Mouse (Mus musculus) T-helper 1 cell (primary cell): ENCODE measurements around the gene Tm9sf2.

Experiments
- in situ Hi-C: fragments of 300-600 bp; cut with MboI, MseI; formaldehyde crosslinking; loops from one replicate; pipeline ENCODE4 v1.15.1; 2025; ENCODE audit warnings: high pct_unique_total_duplicates

Gene Tm9sf2

GRCm38 (mm10) chr14:122171031-122171430 is 64.2 kb downstream of the Tm9sf2 start:
- in situ Hi-C loops = loop anchor here (25.0 kb wide), 2 partner anchors 1234 to 1609 kb away; no protein-coding TSS in a partner anchor

DNA sequence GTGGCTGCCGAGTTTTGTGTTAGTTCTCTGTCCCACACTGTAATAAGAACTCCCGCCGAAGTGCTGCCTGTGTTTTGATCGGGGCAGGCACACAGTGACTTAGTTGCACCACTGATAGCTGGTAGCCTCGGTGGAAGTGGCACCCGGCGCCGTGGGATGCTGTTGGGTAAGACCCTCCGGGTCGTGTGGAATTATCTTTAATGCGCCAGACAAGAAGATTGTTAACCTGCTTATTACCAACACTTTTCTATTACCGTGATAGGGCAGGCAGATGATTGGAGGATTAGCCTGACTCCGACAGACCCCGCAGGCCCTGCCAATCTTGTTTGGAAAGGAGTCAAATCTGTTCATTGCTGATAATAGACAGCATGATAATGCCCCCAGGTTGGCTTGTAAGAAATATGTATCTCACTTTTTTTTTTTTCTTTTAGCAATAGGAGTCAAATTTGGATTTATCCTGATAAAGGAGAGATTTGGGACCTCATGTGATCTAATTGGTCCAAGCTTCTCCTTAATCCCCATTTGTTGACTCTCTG is 69.5 kb downstream of the Tm9sf2 start:
- in situ Hi-C loops = no loop called here

DNA sequence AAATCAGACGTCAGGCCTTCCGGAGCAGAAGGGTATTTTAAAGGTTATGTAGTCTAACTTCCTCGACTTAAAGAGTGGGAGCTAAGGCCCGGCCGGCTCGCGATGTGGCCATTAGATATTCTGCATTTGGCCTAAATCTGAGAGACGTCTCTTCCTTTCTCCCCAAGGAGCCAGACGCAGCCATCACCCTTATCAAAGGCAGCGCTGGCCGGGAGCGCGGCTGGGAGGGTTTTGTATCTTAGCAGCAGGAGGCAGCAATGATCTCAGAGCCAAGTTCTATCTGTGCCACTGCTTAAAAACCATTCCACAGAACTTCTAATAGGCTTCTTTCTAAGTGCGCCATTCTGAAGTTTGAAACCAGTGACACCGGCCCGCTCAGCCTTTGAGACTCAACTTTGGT is 72.4 kb downstream of the Tm9sf2 start:
- in situ Hi-C loops = no loop called here

- in situ Hi-C loops = no loop called here
Observed at GRCm38 (mm10) chr14:122181078-122181814, 74.4 kb downstream of the Tm9sf2 start, which contains the start of gene Clybl. Gene Clybl (plus strand): TSS chr14:122181704.

DNA sequence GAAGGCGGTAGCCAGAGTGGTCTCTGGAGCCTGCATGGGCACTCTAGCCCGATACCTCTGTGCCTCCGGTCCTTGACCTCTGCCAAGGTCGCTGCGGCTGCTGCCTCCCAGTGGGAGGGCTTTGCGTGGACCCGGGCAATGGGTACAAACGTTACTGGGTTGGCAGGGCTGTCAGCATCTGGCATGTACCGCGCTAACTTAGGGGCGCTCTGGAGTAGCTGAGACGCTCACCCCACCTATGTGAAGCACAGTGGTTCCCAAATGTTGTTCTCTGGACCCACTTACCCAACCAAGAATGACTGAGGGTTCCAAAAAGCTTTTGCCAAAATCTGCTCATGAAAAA is 74.9 kb downstream of the Tm9sf2 start:
- in situ Hi-C loops = no loop called here

DNA sequence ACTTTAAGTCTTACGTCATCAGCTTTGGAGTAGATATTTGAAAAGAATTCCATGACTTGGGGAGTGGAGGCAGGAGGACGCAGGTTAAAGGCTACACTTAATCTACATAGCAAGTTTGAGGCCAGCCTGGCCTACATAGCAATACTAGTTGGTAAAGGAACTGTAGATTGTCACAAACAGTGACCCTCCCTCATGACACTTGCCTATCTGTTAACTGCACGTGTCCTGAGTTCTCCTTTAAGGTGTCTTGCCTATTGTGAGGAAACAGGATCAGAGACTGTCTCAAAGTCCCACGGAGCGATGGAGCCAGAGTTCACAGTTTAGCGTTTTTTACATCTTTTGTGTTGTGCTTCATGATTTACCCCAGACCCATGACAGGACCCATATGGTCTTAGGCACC is 75.4 kb downstream of the Tm9sf2 start:
- in situ Hi-C loops = no loop called here

DNA sequence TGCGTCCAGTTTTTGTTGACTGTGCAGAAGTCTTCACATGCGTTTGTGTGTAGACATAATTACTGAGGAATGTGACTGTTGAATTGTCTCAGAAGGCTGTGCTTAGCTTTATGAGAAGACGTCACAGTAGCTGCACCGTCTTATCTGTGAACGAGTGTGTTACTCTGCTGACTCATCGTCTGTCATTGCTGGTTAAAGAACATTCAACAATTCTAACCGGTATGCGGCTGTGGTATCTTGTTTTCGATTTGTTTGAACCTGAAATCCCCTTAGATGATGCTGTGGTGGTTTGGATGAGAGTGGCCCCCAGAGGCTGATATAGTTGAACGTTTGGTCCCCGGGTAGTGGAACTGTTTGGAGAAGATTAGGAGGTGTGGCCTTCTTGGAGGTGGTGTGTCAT is 77.1 kb downstream of the Tm9sf2 start:
- in situ Hi-C loops = no loop called here

GRCm38 (mm10) chr14:122188250-122188649 is 81.4 kb downstream of the Tm9sf2 start:
- in situ Hi-C loops = loop anchor here (5.0 kb wide), 1 partner anchor 106 kb away; no protein-coding TSS in a partner anchor

DNA sequence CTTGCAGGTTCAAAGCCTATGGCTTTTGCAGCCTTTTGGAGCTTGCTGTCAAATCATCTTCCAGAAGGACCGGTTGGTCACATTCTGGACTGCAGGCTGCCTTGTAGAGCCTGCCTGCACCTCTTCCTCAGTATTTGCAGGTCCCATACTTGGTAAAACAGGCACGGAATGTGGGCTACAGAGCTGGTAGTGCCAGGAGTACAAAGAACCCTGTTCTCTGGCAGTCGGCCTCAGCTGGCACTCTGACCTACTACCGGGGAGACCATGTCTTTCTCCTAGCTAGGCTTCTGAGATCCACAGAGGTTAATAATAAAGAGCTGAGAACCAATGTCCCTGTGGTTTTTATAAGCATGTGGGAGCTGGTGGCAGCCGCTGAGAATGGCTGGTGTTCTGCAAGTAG is 83.1 kb downstream of the Tm9sf2 start:
- in situ Hi-C loops = loop anchor here (5.0 kb wide), 1 partner anchor 108 kb away; no protein-coding TSS in a partner anchor

DNA sequence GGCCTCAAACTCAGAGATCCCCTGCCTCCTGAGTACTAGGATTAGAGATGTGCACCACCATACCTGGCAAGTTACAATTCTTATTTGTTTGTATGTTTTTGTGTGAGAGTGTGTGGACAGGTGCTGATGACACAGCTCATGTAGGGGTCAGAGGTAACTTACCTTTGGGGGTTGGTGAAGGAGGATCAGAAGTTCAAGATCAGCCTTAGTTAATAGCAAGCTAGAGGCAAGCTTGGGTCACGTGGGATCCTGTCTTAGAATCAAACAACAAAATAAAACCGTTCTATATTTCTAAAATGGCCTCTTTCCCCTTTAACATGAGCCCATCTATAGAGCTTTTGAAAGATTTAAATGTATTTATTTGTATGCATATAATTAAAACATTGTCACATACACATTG is 83.7 kb downstream of the Tm9sf2 start:
- in situ Hi-C loops = no loop called here

- in situ Hi-C loops = no loop called here
Observed at GRCm38 (mm10) chr14:122190941-122191510, 84.2 kb downstream of the Tm9sf2 start.

- in situ Hi-C loops = no loop called here
Observed at GRCm38 (mm10) chr14:122194630-122195029, 87.8 kb downstream of the Tm9sf2 start.

DNA sequence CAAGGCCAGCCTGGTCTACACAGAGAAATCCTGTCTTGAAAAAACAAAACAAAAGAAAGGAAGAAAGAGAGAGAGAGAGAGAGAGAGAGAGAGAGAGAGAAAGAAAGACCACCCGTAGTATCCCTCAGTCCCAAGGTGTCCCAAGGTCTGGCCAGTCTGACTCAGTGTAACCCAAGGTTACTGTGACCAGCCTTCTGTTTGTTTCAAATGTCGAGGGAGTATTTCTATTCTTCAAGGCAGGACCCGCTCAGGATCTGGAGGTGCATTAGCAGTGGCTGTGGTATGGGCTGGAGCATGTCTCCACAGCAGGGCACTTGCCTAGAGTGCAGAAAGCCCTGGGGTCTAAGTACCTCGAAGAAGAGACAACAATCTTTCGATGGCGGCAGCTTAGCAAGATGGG is 90.0 kb downstream of the Tm9sf2 start:
- in situ Hi-C loops = no loop called here

GRCm38 (mm10) chr14:122200247-122200885 is 93.5 kb downstream of the Tm9sf2 start:
- in situ Hi-C loops = no loop called here

DNA sequence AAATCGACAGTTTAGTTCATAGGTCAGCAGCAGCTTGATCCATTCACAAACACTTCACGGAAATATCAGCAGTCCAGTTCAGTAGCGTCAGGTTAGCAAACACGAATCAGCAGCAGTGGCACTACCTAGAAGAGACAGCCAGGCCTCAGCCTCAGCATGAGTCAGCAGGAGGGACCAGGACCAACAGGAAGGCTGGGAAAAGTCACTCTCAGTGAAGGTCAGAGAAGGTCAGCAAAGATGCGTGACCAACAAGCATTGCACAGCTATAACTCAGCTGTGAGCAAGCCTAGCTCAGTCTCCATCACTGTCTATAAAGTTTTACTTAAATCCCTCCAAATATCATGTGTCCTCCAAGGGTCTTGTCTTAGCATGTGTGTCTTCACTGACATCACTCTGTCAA is 102.3 kb downstream of the Tm9sf2 start:
- in situ Hi-C loops = no loop called here
